Mouse (Mus musculus) liver, embryonic 11.5 days (tissue): ENCODE data around the gene 6430628N08Rik. TPM values are rescaled to one million over a fixed set of nuclear protein-coding genes. Genes with fewer than 3 reads are reported as not detected.
A peak's percentile ranks its signal among the peaks of the same experiment; 100 is the strongest.

ENCODE experiments used
- ATAC-seq: fragments of 200-750 bp; cut with Nextera tagmentation; replicated peaks from 2 replicates; pipeline ENCODE4 v1.8.0; 2017; ENCODE audit warnings: moderate number of reproducible peaks, mild to moderate bottlenecking, moderate TSS enrichment, moderate library complexity; ENCODE audit not compliant: low FRiP score
- DNase-seq: peaks from one replicate; pipeline ENCODE4 v3.0.0-alpha.2; 2017; ENCODE audit warnings: low spot score
- H3K27ac ChIP-seq: fragments of 300-500 bp; sonication (generic); 2 replicates; pipeline ENCODE4 v1.5.1; 2014; ENCODE audit warnings: mild to moderate bottlenecking, low read depth, low read length, control low read depth
- H3K27me3 ChIP-seq: fragments of 300-500 bp; sonication (generic); replicated peaks from 2 replicates; pipeline ENCODE4 v1.6.1; 2014; ENCODE audit warnings: low read length, mixed read lengths; ENCODE audit not compliant: control insufficient read depth, insufficient read depth
- H3K36me3 ChIP-seq: fragments of 300-500 bp; sonication (generic); 2 replicates; pipeline ENCODE4 v1.6.1; 2014; ENCODE audit warnings: mild to moderate bottlenecking, low read length, moderate library complexity, mixed read lengths; ENCODE audit not compliant: control insufficient read depth, insufficient read depth
- H3K4me1 ChIP-seq: fragments of 300-500 bp; sonication (generic); replicated peaks from 2 replicates; pipeline ENCODE4 v1.6.1; 2014; ENCODE audit warnings: low read length, mixed read lengths; ENCODE audit not compliant: control insufficient read depth, insufficient read depth
- H3K4me2 ChIP-seq: fragments of 300-500 bp; sonication (generic); 2 replicates; pipeline ENCODE4 v1.6.1; 2014; ENCODE audit warnings: mild to moderate bottlenecking, control low read depth, moderate library complexity
- H3K4me3 ChIP-seq: fragments of 300-500 bp; sonication (generic); 2 replicates; pipeline ENCODE4 v1.5.1; 2014; ENCODE audit warnings: low read depth, low read length, control low read depth
- H3K9ac ChIP-seq: fragments of 300-500 bp; sonication (generic); 2 replicates; pipeline ENCODE4 v1.6.1; 2014; ENCODE audit warnings: low read depth, low read length, control low read depth
- H3K9me3 ChIP-seq: fragments of 300-500 bp; sonication (generic); 2 replicates; pipeline ENCODE4 v1.6.1; 2016; ENCODE audit warnings: low read length, inconsistent platforms, mixed read lengths; ENCODE audit not compliant: control insufficient read depth
- WGBS: fragments of 180-500 bp; shearing (Covaris S2); extraction: QIAGEN DNeasy Blood & Tissue Kit; methylation state at CpG from one replicate; pipeline ENCODE4 v1.1.7; 2014; 5-methylcytosine and 5-hydroxymethylcytosine counted together
- polyA plus RNA-seq: library from polyadenylated mRNA; unstranded; fragments of >200 nt; fragmentation: Nextera tagmentation; extraction: Ambion mirVana; gene quantifications from 2 replicates; pipeline ENCODE4 v1.2.1, GENCODE M21; 2014

Gene 6430628N08Rik
- polyA plus RNA-seq, 1 experiment from 2014 or later, result not detected

- Histone ChIP-seq H3K4me1 (no peaks in the 10 kb centered on the region), H3K27ac (no peak overlapping the region), H3K4me2 (peak overlapping the region; percentile 10; the same call in 1 of the 2 replicates), H3K4me3 (no peak overlapping the region), H3K9me3 (no peaks in the 10 kb centered on the region), H3K27me3 (no peaks in the 10 kb centered on the region), H3K36me3 (peaks cover 5% of the 10 kb centered on the region; the same call in 1 of the 2 replicates), H3K9ac (no peak overlapping the region)
- 21% methylated on average over 11 of the region's 11 CpGs for WGBS
- ATAC-seq (no peak), DNase-seq (no peak)
Observed at GRCm38 (mm10) chr4:115878216-115878678, 12.2 kb upstream of the 6430628N08Rik start.

DNA sequence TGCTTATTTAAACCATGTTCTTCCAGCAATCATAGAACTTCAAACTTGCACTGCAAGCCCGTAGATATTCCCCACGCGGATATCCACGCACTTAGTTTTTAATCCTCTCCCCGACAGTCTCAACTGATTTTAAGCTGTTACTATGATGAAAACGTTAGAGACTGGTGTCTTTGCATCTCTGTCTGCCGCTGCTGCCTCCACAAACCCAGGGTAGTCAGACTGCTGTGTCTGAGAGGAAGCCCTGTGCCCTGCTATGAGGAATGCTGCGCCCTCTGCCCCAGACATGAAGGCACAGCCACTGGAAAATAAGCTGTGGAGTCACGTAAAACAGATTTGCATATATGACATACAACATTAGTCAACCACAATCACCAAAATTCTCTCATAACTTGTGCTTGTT, 11.6 kb upstream of the 6430628N08Rik start:
- H3K9ac ChIP-seq, result no peak overlapping the region
- H3K4me1 ChIP-seq, result no peaks in the 10 kb centered on the region
- peaks cover 2% of the 10 kb centered on the region; the same call in 1 of the 2 replicates for H3K36me3 ChIP-seq
- H3K27ac ChIP-seq, result no peak overlapping the region
- H3K9me3 ChIP-seq, result no peaks in the 10 kb centered on the region
- ATAC-seq (no peak), DNase-seq (no peak)
- WGBS, result 58% methylated on average over 9 of the region's 9 CpGs
- no peak overlapping the region for H3K4me2 ChIP-seq
- H3K27me3 ChIP-seq, result no peaks in the 10 kb centered on the region
- no peak overlapping the region for H3K4me3 ChIP-seq

DNA sequence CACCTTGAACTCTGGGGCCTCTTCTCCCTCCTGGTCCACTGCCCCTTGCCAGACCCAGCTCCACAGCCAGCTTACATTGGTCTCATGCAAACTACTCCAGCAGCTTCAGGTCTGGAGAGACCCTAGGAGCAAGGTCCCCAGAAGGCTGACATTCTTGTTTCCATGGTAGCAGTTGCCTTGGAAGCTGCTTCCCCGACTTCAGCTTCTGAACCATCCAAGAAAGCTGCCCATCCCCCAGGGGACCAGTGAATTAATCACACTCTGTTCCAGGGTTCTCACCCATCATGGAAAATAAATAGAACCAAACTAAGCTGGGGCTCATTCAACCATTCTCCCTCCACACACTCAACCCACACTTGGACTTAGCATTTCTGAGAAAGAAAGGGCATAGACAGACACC, 9.3 kb upstream of the 6430628N08Rik start:
- 40% methylated on average over 1 of the region's 1 CpGs for WGBS
- no peaks in the 10 kb centered on the region for H3K36me3 ChIP-seq
- no peaks in the 10 kb centered on the region for H3K27me3 ChIP-seq
- no peaks in the 10 kb centered on the region for H3K9me3 ChIP-seq
- no peak overlapping the region for H3K9ac ChIP-seq
- no peak overlapping the region for H3K4me2 ChIP-seq
- ATAC-seq (no peak), DNase-seq (no peak)
- H3K27ac ChIP-seq, result no peak overlapping the region
- H3K4me1 ChIP-seq, result no peaks in the 10 kb centered on the region
- no peak overlapping the region for H3K4me3 ChIP-seq

GRCm38 (mm10) chr4:115882195-115882594, 8.3 kb upstream of the 6430628N08Rik start:
- H3K27me3 ChIP-seq, result no peaks in the 10 kb centered on the region
- no peak overlapping the region for H3K9ac ChIP-seq
- no peak overlapping the region for H3K27ac ChIP-seq
- H3K4me1 ChIP-seq, result no peaks in the 10 kb centered on the region
- H3K4me3 ChIP-seq, result no peak overlapping the region
- WGBS, result 63% methylated on average over 4 of the region's 4 CpGs
- H3K4me2 ChIP-seq, result no peak overlapping the region
- DNase-seq (no peak), ATAC-seq (no peak)
- no peaks in the 10 kb centered on the region for H3K9me3 ChIP-seq
- H3K36me3 ChIP-seq, result no peaks in the 10 kb centered on the region

- Histone ChIP-seq H3K36me3 (no peaks in the 10 kb centered on the region), H3K9me3 (no peaks in the 10 kb centered on the region), H3K27me3 (peaks cover 5% of the 10 kb centered on the region; the same call in 1 of the 2 replicates), H3K4me2 (no peak within 1 kb of the TSS), H3K4me3 (no peak within 1 kb of the TSS), H3K9ac (no peak within 1 kb of the TSS), H3K27ac (no peak within 1 kb of the TSS), H3K4me1 (no peaks in the 10 kb centered on the region)
- DNase-seq (no peak), ATAC-seq (no peak)
- WGBS, result 68% methylated on average over 6 of the region's 6 CpGs
Observed at GRCm38 (mm10) chr4:115884022-115884421, 6.4 kb upstream of the 6430628N08Rik start, which contains the start of gene Kncn. TSS of gene Kncn (plus strand) at chr4:115884400.

DNA sequence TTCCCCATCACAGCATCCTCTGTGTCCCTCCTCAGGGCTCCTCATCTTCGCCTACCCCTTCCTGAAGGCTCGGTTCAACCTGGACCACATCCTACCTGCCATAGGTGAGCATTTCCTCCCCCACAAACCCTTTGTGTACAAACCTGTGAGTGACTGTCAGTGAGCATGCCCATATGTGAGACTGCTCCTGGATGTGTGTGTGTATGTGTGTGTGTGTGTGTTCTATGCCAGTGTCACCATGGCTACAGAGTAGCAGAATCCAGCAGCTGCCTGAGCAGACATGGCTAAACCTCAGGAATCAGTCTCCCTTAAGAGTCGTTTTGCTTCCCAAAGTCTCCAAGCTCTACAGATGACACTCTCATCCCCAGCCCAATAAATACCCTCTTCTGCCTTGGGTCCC, 4.6 kb upstream of the 6430628N08Rik start:
- no peak for ATAC-seq
- H3K4me1 ChIP-seq, result no peaks in the 10 kb centered on the region
- H3K36me3 ChIP-seq, result no peaks in the 10 kb centered on the region
- WGBS, result 64% methylated on average over 3 of the region's 3 CpGs
- H3K4me3 ChIP-seq, result no peak overlapping the region
- no peak overlapping the region for H3K27ac ChIP-seq
- no peak for DNase-seq
- no peaks in the 10 kb centered on the region for H3K9me3 ChIP-seq
- no peak overlapping the region for H3K9ac ChIP-seq
- H3K27me3 ChIP-seq, result peaks cover 18% of the 10 kb centered on the region
- no peak overlapping the region for H3K4me2 ChIP-seq

- Histone ChIP-seq H3K27ac (no peak overlapping the region), H3K4me3 (no peak overlapping the region), H3K9me3 (no peaks in the 10 kb centered on the region), H3K27me3 (peaks cover 29% of the 10 kb centered on the region), H3K9ac (no peak overlapping the region), H3K36me3 (no peaks in the 10 kb centered on the region), H3K4me1 (no peaks in the 10 kb centered on the region), H3K4me2 (no peak overlapping the region)
- ATAC-seq (no peak), DNase-seq (no peak)
- 38% methylated on average over 1 of the region's 1 CpGs for WGBS
Observed at GRCm38 (mm10) chr4:115886875-115887274, 3.6 kb upstream of the 6430628N08Rik start.

DNA sequence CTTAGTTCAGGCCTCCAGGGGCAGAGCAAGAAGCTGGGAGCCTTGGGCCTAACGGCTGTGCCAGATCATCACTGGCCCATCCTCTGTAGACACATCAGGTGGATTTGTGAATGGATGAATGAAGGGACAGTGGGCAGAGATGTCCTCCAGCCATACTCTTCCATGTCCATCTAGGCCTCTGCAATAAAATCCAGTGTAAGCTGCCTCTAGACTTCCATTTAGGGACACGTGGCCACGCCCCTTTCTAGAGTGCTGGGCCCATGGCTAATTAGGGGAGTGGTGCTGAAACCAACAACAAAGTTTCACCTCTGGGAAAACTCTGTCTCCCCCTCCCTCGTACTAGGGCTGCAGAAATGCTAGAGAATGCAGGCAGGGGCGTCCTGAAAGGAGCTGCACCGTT, 399 bp upstream of the 6430628N08Rik start:
- Histone ChIP-seq H3K36me3 (no peaks in the 10 kb centered on the region), H3K4me2 (peak overlapping the region; percentile 23), H3K9me3 (no peaks in the 10 kb centered on the region), H3K9ac (no peak overlapping the region), H3K27me3 (peaks cover 36% of the 10 kb centered on the region), H3K4me3 (no peak overlapping the region), H3K4me1 (no peaks in the 10 kb centered on the region), H3K27ac (no peak overlapping the region)
- WGBS, result 17% methylated on average over 6 of the region's 6 CpGs
- no peak for ATAC-seq
- DNase-seq, result no peak

DNA sequence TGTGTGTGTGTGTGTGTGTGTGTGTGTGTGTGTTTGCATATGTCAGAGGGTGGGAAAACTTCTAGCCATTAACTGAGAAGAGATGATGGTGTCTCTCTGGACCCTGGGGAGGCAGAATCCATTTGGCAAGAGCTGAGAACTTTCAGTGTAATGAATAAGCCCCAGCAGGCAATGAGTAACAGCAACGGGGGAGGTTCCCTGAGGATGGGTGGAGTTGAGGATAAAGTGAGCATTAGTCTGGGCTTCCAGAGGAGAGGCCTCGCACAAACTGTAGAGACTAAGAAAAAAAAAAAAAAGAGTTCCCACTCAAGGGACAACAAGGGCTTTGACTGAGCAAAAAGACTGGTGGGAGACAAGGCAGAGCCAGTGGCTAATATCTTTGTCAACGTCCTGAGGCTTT, 3.8 kb downstream of the 6430628N08Rik start:
- no peaks in the 10 kb centered on the region for H3K36me3 ChIP-seq
- no peak overlapping the region for H3K4me2 ChIP-seq
- no peak overlapping the region for H3K9ac ChIP-seq
- ATAC-seq, result no peak
- no peak overlapping the region for H3K4me3 ChIP-seq
- H3K9me3 ChIP-seq, result no peaks in the 10 kb centered on the region
- WGBS, result 32% methylated on average over 3 of the region's 3 CpGs
- DNase-seq, result no peak
- H3K4me1 ChIP-seq, result peaks cover 3% of the 10 kb centered on the region; the same call in 1 of the 2 replicates
- peaks cover 70% of the 10 kb centered on the region for H3K27me3 ChIP-seq
- H3K27ac ChIP-seq, result no peak overlapping the region
